In genomic region chr1:86488774-86489173, GRCm38 (mm10) we compare ENCODE assay signal across 9 mouse cellular contexts. TPM values are rescaled to one million over a fixed set of nuclear protein-coding genes. Genes with fewer than 3 reads are reported as not detected.
DNase-seq lines count a peak whose midpoint lies in the region; ATAC-seq and TF ChIP-seq lines count a peak whose summit lies in the region.
"Had no signal": no experiment of that assay in that cellular context is flagged by ENCODE, and none has a peak within 500 bp of the region (broad histone marks: within the 10 kb centered on the region; RNA-seq: fewer than 3 reads in every experiment).

No protein-coding gene starts in this region.

- 95% methylated on average over 4 of the region's 4 CpGs for WGBS in kidney, embryonic 15.5 days
- WGBS in bone marrow, adult 2 months = 87% methylated on average over 4 of the region's 4 CpGs
- 92% methylated on average over 4 of the region's 4 CpGs for WGBS in hindbrain, embryonic 15.5 days
- 95% methylated on average over 4 of the region's 4 CpGs for WGBS in midbrain, embryonic 15.5 days

- peaks cover 40% of the 10 kb centered on the region for H3K4me1 ChIP-seq in kidney, embryonic 15.5 days
- peaks cover 9% of the 10 kb centered on the region; the same call in 1 of the 2 replicates for H3K4me1 ChIP-seq in bone marrow, adult 2 months (ENCODE audit: control insufficient read depth, insufficient read depth, low read length)
- H3K4me1 ChIP-seq in hindbrain, embryonic 15.5 days (replicated peaks) = peaks cover 24% of the 10 kb centered on the region
- peaks cover 22% of the 10 kb centered on the region for H3K4me1 ChIP-seq in midbrain, embryonic 15.5 days

- H3K4me2 ChIP-seq in kidney, embryonic 15.5 days = peak overlapping the region; percentile 81
- H3K4me2 ChIP-seq in hindbrain, embryonic 15.5 days = peak overlapping the region; percentile 60
- peak overlapping the region; percentile 58 for H3K4me2 ChIP-seq in midbrain, embryonic 15.5 days

- H3K27me3 ChIP-seq in kidney, embryonic 15.5 days = no peaks in the 10 kb centered on the region
- no peaks in the 10 kb centered on the region for H3K27me3 ChIP-seq in hindbrain, embryonic 15.5 days
- no peaks in the 10 kb centered on the region for H3K27me3 ChIP-seq in midbrain, embryonic 15.5 days (replicated peaks)

- DNase-seq in kidney, adult 8-10 months = no peak
- no peak for DNase-seq in adrenal gland, postnatal 4 days (ENCODE audit: low spot score in 2 of 2)
- no peak for DNase-seq in urinary bladder, postnatal 10 days (ENCODE audit: low spot score)
- DNase-seq in kidney, postnatal 14 days = no peak
- DNase-seq: lung, postnatal 4 days had no signal

- TF ChIP-seq CTCF in bone marrow, adult 2 months (IDR thresholded peaks at IDR 0.05; ENCODE audit: control insufficient read depth, insufficient read depth, low read length) = no peak

- peak overlapping the region; percentile 97 for H3K27ac ChIP-seq in kidney, embryonic 15.5 days
- peak overlapping the region; percentile 98; the same call in 1 of the 2 replicates for H3K27ac ChIP-seq in bone marrow, adult 2 months (ENCODE audit: control insufficient read depth, insufficient read depth, low read depth, low read length, poor library complexity)
- H3K27ac ChIP-seq in hindbrain, embryonic 15.5 days (replicated peaks) = peak overlapping the region; percentile 98
- H3K27ac ChIP-seq in midbrain, embryonic 15.5 days = peak overlapping the region; percentile 97

- H3K36me3 ChIP-seq in kidney, embryonic 15.5 days = no peaks in the 10 kb centered on the region
- no peaks in the 10 kb centered on the region for H3K36me3 ChIP-seq in hindbrain, embryonic 15.5 days
- H3K36me3 ChIP-seq in midbrain, embryonic 15.5 days (replicated peaks) = no peaks in the 10 kb centered on the region

- ATAC-seq in kidney, embryonic 15.5 days (replicated peaks; ENCODE audit: low FRiP score) = no peak
- no peak for ATAC-seq in hindbrain, embryonic 15.5 days (ENCODE audit: low FRiP score, low read depth)
- no peak for ATAC-seq in midbrain, embryonic 15.5 days (replicated peaks)

- TF ChIP-seq POLR2A in bone marrow, adult 2 months (IDR thresholded peaks at IDR 0.05; ENCODE audit: borderline replicate concordance, control insufficient read depth, low read depth, low read length) = no peak

- no peaks in the 10 kb centered on the region for H3K9me3 ChIP-seq in kidney, embryonic 15.5 days (replicated peaks)
- no peaks in the 10 kb centered on the region for H3K9me3 ChIP-seq in hindbrain, embryonic 15.5 days
- no peaks in the 10 kb centered on the region for H3K9me3 ChIP-seq in midbrain, embryonic 15.5 days

- H3K9ac ChIP-seq in kidney, embryonic 15.5 days = no peak overlapping the region
- no peak overlapping the region for H3K9ac ChIP-seq in hindbrain, embryonic 15.5 days
- peak overlapping the region; percentile 73; the same call in 1 of the 2 replicates for H3K9ac ChIP-seq in midbrain, embryonic 15.5 days

- peak overlapping the region; percentile 65 for H3K4me3 ChIP-seq in kidney, embryonic 15.5 days (replicated peaks)
- no peak overlapping the region for H3K4me3 ChIP-seq in bone marrow, adult 2 months (replicated peaks; ENCODE audit: control insufficient read depth, low read depth, low read length)
- peak overlapping the region; percentile 50 for H3K4me3 ChIP-seq in hindbrain, embryonic 15.5 days
- H3K4me3 ChIP-seq in midbrain, embryonic 15.5 days = peak overlapping the region; percentile 47

RNA-seq across cellular contexts. Expression of gene Ptma, which starts 37.8 kb away (rescaled TPM):
- polyA plus RNA-seq in kidney, embryonic 15.5 days (2015; fragmentation: Nextera tagmentation; extraction: Ambion mirVana) = 2,949 and 3,271 TPM in 2 replicates
- polyA plus RNA-seq in bone marrow, adult 2 months (2011; ENCODE audit: insufficient read depth, insufficient read length, low replicate concordance, missing spikeins) = 1,145 and 1,395 TPM in 2 replicates
- polyA plus RNA-seq in hindbrain, embryonic 15.5 days (2015; fragmentation: Nextera tagmentation; extraction: Ambion mirVana) = 1,392 and 1,427 TPM in 2 replicates
- polyA plus RNA-seq in midbrain, embryonic 15.5 days (2015; fragmentation: Nextera tagmentation; extraction: Ambion mirVana) = 1,373 and 1,532 TPM in 2 replicates
- 1,000 to 10,000 TPM; 1,215 to 1,376 TPM for total RNA-seq in adrenal gland, postnatal 4 days (2021)
